Mouse (Mus musculus) ES-Bruce4 (cell line): Measurements from ENCODE around the gene H2-Eb2.

Source experiments
- CTCF ChIP-seq: IDR thresholded peaks from one replicate; pipeline ENCODE4 v1.8.1; 2011; ENCODE audit warnings: low read depth, low read length
- POLR2A ChIP-seq: IDR thresholded peaks from one replicate; pipeline ENCODE4 v1.8.1; 2011; ENCODE audit warnings: low read length; ENCODE audit not compliant: insufficient read depth

DNA sequence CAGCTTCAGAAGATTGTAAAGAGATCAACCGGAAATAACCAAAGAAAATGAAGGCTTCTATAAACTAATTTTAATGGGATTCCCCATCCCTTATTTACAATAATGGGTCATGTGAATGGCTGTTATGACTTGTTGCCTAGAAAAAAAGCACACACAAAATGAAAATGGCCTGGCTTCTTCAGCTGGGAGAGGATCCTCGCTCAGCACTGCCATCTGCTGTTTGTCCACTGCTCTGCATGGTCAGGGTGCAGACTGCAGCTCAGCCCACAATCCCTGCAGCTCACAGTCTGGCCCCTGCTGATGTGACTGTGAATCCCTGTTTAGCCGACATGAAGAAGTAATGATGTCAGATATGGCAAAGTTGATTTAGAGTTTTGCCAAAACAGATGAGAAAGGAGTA, 12.1 kb upstream of the H2-Eb2 start:
- no peak for TF ChIP-seq POLR2A
- TF ChIP-seq CTCF = peak; percentile 96
